Mouse (Mus musculus): ENCODE measurements around the gene Sbds.

DNA sequence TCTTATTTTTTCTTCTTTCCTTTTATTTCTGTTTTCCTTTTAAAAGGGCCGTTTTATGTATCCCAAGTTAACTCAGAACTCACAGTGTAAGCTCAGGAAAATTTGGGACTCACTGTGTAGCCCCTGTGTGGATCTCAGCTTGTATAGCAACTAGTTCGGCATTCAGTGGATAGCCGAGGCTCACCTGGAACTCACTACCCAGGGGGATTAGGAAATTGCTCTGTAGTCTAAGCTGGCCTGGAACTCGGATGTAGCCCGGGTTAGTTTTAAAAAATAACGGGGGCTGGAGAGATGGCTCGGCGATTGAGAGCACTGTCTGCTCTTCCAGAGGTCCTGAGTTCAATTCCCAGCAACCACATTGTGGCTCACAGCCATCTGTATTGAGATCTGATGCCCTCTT lies 2.0 kb upstream of the Sbds start:
- no peak for TF ChIP-seq CHD2 (IDR thresholded peaks at IDR 0.05; ENCODE audit: low read depth, low read length)
- TF ChIP-seq MAFK (IDR thresholded peaks at IDR 0.05; ENCODE audit: insufficient read depth, low read depth, low read length) = no peak
